Mouse (Mus musculus) c-Kit-positive CD71-positive TER-119-negative erythroid progenitor cells, embryonic 14.5 days (primary cell): ENCODE results near the gene Fastkd5.

ENCODE experiments used
- DNase-seq: peaks from one replicate; pipeline ENCODE4 v3.0.0-alpha.2; 2013; ENCODE audit warnings: low read depth

Gene Fastkd5

GRCm38 (mm10) chr2:130634006-130634738, 4.3 kb upstream of the Fastkd5 start:
- DNase-seq, result no peak

- no peak for DNase-seq
Observed at GRCm38 (mm10) chr2:130632887-130633675, 3.3 kb upstream of the Fastkd5 start.

- no peak for DNase-seq
Observed at GRCm38 (mm10) chr2:130632416-130632815, 2.6 kb upstream of the Fastkd5 start.

GRCm38 (mm10) chr2:130629080-130629838, 568 bp downstream of the Fastkd5 start:
- peak; percentile 29 for DNase-seq

- peak; percentile 32 for DNase-seq
Observed at GRCm38 (mm10) chr2:130628424-130628823, 1.4 kb downstream of the Fastkd5 start.

GRCm38 (mm10) chr2:130618972-130619371, 10.9 kb downstream of the Fastkd5 start:
- DNase-seq, result no peak

GRCm38 (mm10) chr2:130613091-130613490, 16.7 kb downstream of the Fastkd5 start:
- DNase-seq, result peak; percentile 32

GRCm38 (mm10) chr2:130602195-130602594, 27.6 kb downstream of the Fastkd5 start:
- DNase-seq, result no peak

GRCm38 (mm10) chr2:130598399-130598798, 31.4 kb downstream of the Fastkd5 start:
- DNase-seq, result no peak

- DNase-seq, result no peak
Observed at GRCm38 (mm10) chr2:130597601-130598010, 32.2 kb downstream of the Fastkd5 start.

- DNase-seq, result no peak
Observed at GRCm38 (mm10) chr2:130595596-130595995, 34.2 kb downstream of the Fastkd5 start.

- no peak for DNase-seq
Observed at GRCm38 (mm10) chr2:130591016-130591415, 38.8 kb downstream of the Fastkd5 start.

- DNase-seq, result no peak
Observed at GRCm38 (mm10) chr2:130589761-130590160, 40.1 kb downstream of the Fastkd5 start.

- DNase-seq, result no peak
Observed at GRCm38 (mm10) chr2:130589157-130589556, 40.7 kb downstream of the Fastkd5 start.

GRCm38 (mm10) chr2:130588373-130588772, 41.5 kb downstream of the Fastkd5 start:
- no peak for DNase-seq

GRCm38 (mm10) chr2:130586016-130586415, 43.8 kb downstream of the Fastkd5 start:
- no peak for DNase-seq

GRCm38 (mm10) chr2:130583902-130584560, 45.8 kb downstream of the Fastkd5 start:
- no peak for DNase-seq

- DNase-seq, result no peak
Observed at GRCm38 (mm10) chr2:130582552-130582951, 47.3 kb downstream of the Fastkd5 start, which contains the start of gene Avp. Gene Avp, minus strand, starts transcription at chr2:130582554.

- DNase-seq, result no peak
Observed at GRCm38 (mm10) chr2:130581201-130581600, 48.6 kb downstream of the Fastkd5 start.

- DNase-seq, result no peak
Observed at GRCm38 (mm10) chr2:130579791-130580190, 50.0 kb downstream of the Fastkd5 start.

GRCm38 (mm10) chr2:130578148-130578547, 51.7 kb downstream of the Fastkd5 start:
- peak; percentile 50 for DNase-seq

- peak; percentile 64 for DNase-seq
Observed at GRCm38 (mm10) chr2:130577632-130578031, 52.2 kb downstream of the Fastkd5 start.
